Mouse (Mus musculus) CH12.LX (cell line): ENCODE data around the gene Tmc8. TPM values are rescaled to one million over a fixed set of nuclear protein-coding genes. Genes with fewer than 3 reads are reported as not detected.

Experiments used
- DNase-seq: peaks from one replicate; pipeline ENCODE4 v3.0.0-alpha.2; 2013; ENCODE audit errors: extremely low read depth
- H3K27ac ChIP-seq: 2 replicates; pipeline ENCODE4 v1.5.1; 2012; ENCODE audit warnings: low read depth, mild to moderate bottlenecking, control low read depth, moderate library complexity; ENCODE audit not compliant: insufficient read depth
- H3K27me3 ChIP-seq: replicated peaks from 2 replicates; pipeline ENCODE3; 2012; ENCODE audit warnings: inconsistent platforms
- H3K36me3 ChIP-seq, 2 experiments: replicated peaks in 1 of 2; 2 replicates each; pipeline versions ENCODE3 to v1.6.1; 2012; ENCODE audit warnings: inconsistent platforms in 1 of 2, low read length in 1 of 2, mild to moderate bottlenecking in 1 of 2, mixed read lengths in 1 of 2, moderate library complexity in 1 of 2; ENCODE audit not compliant: control insufficient read depth in 1 of 2, insufficient read depth in 1 of 2
- H3K4me1 ChIP-seq, 2 experiments: 2 replicates each; pipeline ENCODE4 v1.6.1; 2012; ENCODE audit warnings: inconsistent platforms in 1 of 2, moderate library complexity in 1 of 2; ENCODE audit not compliant: insufficient read depth in 2 of 2, control insufficient read depth in 1 of 2
- H3K4me2 ChIP-seq: 2 replicates; pipeline ENCODE4 v1.6.1; 2012; ENCODE audit warnings: low read depth, mild to moderate bottlenecking, control low read depth; ENCODE audit not compliant: poor library complexity, insufficient read depth, severe bottlenecking
- H3K4me3 ChIP-seq, 3 experiments: fragments of 150-350 bp in 1 of 3; sonication (generic) in 1 of 3; replicated peaks in 1 of 3; 2 replicates each; pipeline versions ENCODE3 to v1.5.1; 2011 to 2012; ENCODE audit warnings: low read depth in 2 of 3, low read length in 2 of 3, mild to moderate bottlenecking in 2 of 3, moderate library complexity in 2 of 3, control low read depth in 1 of 3, improper control_type of control experiment in 1 of 3, inconsistent platforms in 1 of 3, mixed read lengths in 1 of 3; ENCODE audit not compliant: poor library complexity in 1 of 3
- H3K79me2 ChIP-seq: replicated peaks from 2 replicates; pipeline ENCODE4 v1.6.1; 2012; ENCODE audit warnings: mild to moderate bottlenecking, moderate library complexity; ENCODE audit not compliant: control insufficient read depth, poor library complexity, insufficient read depth, severe bottlenecking; ENCODE audit errors: extremely low read depth
- H3K9ac ChIP-seq: 2 replicates; pipeline ENCODE4 v1.6.1; 2012; ENCODE audit warnings: low read depth, mild to moderate bottlenecking, control low read depth, moderate library complexity; ENCODE audit not compliant: insufficient read depth
- H3K9me3 ChIP-seq: replicated peaks from 2 replicates; pipeline ENCODE3; 2012; ENCODE audit warnings: low read length, inconsistent platforms, mixed read lengths
- BHLHE40 ChIP-seq: IDR thresholded peaks from 2 replicates; pipeline ENCODE4 v1.6.1; 2011; ENCODE audit warnings: mild to moderate bottlenecking, low read depth, low read length, improper control_type of control experiment
- CHD1 ChIP-seq: IDR thresholded peaks from 2 replicates; pipeline ENCODE4 v1.6.1; 2012; ENCODE audit warnings: low read depth, low read length, improper control_type of control experiment, inconsistent platforms
- CHD2 ChIP-seq: IDR thresholded peaks from 2 replicates; pipeline ENCODE4 v1.6.1; 2011; ENCODE audit warnings: low read length, improper control_type of control experiment
- CTCF ChIP-seq, 2 experiments: IDR thresholded peaks in 1 of 2; conservative IDR thresholded peaks in 1 of 2; 2 replicates each; pipeline ENCODE4 v1.5.1; 2011 to 2012; ENCODE audit warnings: low read depth in 2 of 2, low read length in 2 of 2, improper control_type of control experiment in 1 of 2, inconsistent platforms in 1 of 2, mild to moderate bottlenecking in 1 of 2, moderate library complexity in 1 of 2
- EP300 ChIP-seq: IDR thresholded peaks from 2 replicates; pipeline ENCODE4 v1.6.1; 2011; ENCODE audit warnings: low read length, improper control_type of control experiment
- ETS1 ChIP-seq: conservative IDR thresholded peaks from 2 replicates; pipeline ENCODE4 v1.6.1; 2012; ENCODE audit warnings: low read depth, mild to moderate bottlenecking, inconsistent platforms, low read length, improper control_type of control experiment, moderate library complexity
- GABPA ChIP-seq: IDR thresholded peaks from 2 replicates; pipeline ENCODE4 v1.6.1; 2012; ENCODE audit warnings: low read depth, low read length, improper control_type of control experiment, inconsistent platforms; ENCODE audit not compliant: insufficient replicate concordance
- HCFC1 ChIP-seq: IDR thresholded peaks from 2 replicates; pipeline ENCODE4 v1.6.1; 2012; ENCODE audit warnings: low read depth, mild to moderate bottlenecking, inconsistent platforms, low read length, improper control_type of control experiment
- IRF4 ChIP-seq: IDR thresholded peaks from 2 replicates; pipeline ENCODE4 v1.6.1; 2014; ENCODE audit warnings: low read depth, mild to moderate bottlenecking, inconsistent platforms, low read length, improper control_type of control experiment
- JUN ChIP-seq: IDR thresholded peaks from 2 replicates; pipeline ENCODE4 v1.6.1; 2011; ENCODE audit warnings: low read depth, mild to moderate bottlenecking, low read length, improper control_type of control experiment, moderate library complexity; ENCODE audit not compliant: insufficient read depth
- JUND ChIP-seq: conservative IDR thresholded peaks from 2 replicates; pipeline ENCODE4 v1.6.1; 2011; ENCODE audit warnings: low read depth, low read length, improper control_type of control experiment
- KAT2A ChIP-seq: IDR thresholded peaks from 2 replicates; pipeline ENCODE4 v1.6.1; 2012; ENCODE audit warnings: low read length, improper control_type of control experiment, inconsistent platforms; ENCODE audit not compliant: insufficient replicate concordance
- MAFK ChIP-seq: IDR thresholded peaks from 2 replicates; pipeline ENCODE4 v1.6.1; 2011; ENCODE audit warnings: low read length, improper control_type of control experiment; ENCODE audit not compliant: insufficient replicate concordance
- MAZ ChIP-seq: IDR thresholded peaks from 2 replicates; pipeline ENCODE4 v1.6.1; 2012; ENCODE audit warnings: low read depth, mild to moderate bottlenecking, inconsistent platforms, low read length, improper control_type of control experiment, moderate library complexity
- MEF2A ChIP-seq: IDR thresholded peaks from 2 replicates; pipeline ENCODE4 v1.6.1; 2014; ENCODE audit warnings: low read depth, mild to moderate bottlenecking, inconsistent platforms, low read length, improper control_type of control experiment, borderline replicate concordance
- MXI1 ChIP-seq: IDR thresholded peaks from 2 replicates; pipeline ENCODE4 v1.6.1; 2011; ENCODE audit warnings: mild to moderate bottlenecking, low read depth, low read length, improper control_type of control experiment
- MYC ChIP-seq: IDR thresholded peaks from 2 replicates; pipeline ENCODE4 v1.6.1; 2011; ENCODE audit warnings: low read depth, mild to moderate bottlenecking, improper control_type of control experiment, low read length
- NELFE ChIP-seq: IDR thresholded peaks from 2 replicates; pipeline ENCODE4 v1.6.1; 2011; ENCODE audit warnings: low read depth, low read length, improper control_type of control experiment
- NRF1 ChIP-seq: IDR thresholded peaks from 2 replicates; pipeline ENCODE4 v1.6.1; 2014; ENCODE audit warnings: low read depth, mild to moderate bottlenecking, inconsistent platforms, low read length, improper control_type of control experiment, moderate library complexity
- PAX5 ChIP-seq: IDR thresholded peaks from 2 replicates; pipeline ENCODE4 v1.6.1; 2012; ENCODE audit warnings: low read length, inconsistent platforms, mixed read lengths
- POLR2A ChIP-seq: IDR thresholded peaks from 2 replicates; pipeline ENCODE4 v1.6.1; 2011; ENCODE audit warnings: low read depth, mild to moderate bottlenecking, improper control_type of control experiment, low read length
- RAD21 ChIP-seq: IDR thresholded peaks from 2 replicates; pipeline ENCODE4 v1.6.1; 2011; ENCODE audit warnings: low read depth, mild to moderate bottlenecking, low read length, improper control_type of control experiment, moderate library complexity
- SIN3A ChIP-seq: IDR thresholded peaks from 2 replicates; pipeline ENCODE4 v1.6.1; 2012; ENCODE audit warnings: low read length, improper control_type of control experiment, inconsistent platforms
- SMC3 ChIP-seq: IDR thresholded peaks from 2 replicates; pipeline ENCODE4 v1.6.1; 2011; ENCODE audit warnings: low read depth, low read length, improper control_type of control experiment
- UBTF ChIP-seq: IDR thresholded peaks from 2 replicates; pipeline ENCODE4 v1.6.1; 2012; ENCODE audit warnings: low read depth, mild to moderate bottlenecking, inconsistent platforms, low read length, improper control_type of control experiment, moderate library complexity
- USF1 ChIP-seq: IDR thresholded peaks from 2 replicates; pipeline ENCODE4 v1.6.1; 2014; ENCODE audit warnings: low read depth, mild to moderate bottlenecking, inconsistent platforms, low read length, improper control_type of control experiment
- USF2 ChIP-seq: conservative IDR thresholded peaks from 2 replicates; pipeline ENCODE4 v1.6.1; 2011; ENCODE audit warnings: low read depth, low read length, improper control_type of control experiment
- ZC3H11A ChIP-seq: IDR thresholded peaks from 2 replicates; pipeline ENCODE4 v1.6.1; 2012; ENCODE audit warnings: low read depth, mild to moderate bottlenecking, inconsistent platforms, low read length, improper control_type of control experiment
- ZMIZ1 ChIP-seq: IDR thresholded peaks from 2 replicates; pipeline ENCODE4 v1.6.1; 2012; ENCODE audit warnings: low read depth, mild to moderate bottlenecking, inconsistent platforms, low read length, improper control_type of control experiment
- ZNF384 ChIP-seq: IDR thresholded peaks from 2 replicates; pipeline ENCODE4 v1.6.1; 2012; ENCODE audit warnings: low read depth, low read length, improper control_type of control experiment, inconsistent platforms
- dilution Hi-C: fragments of 300-500 bp; cut with MboI; formaldehyde crosslinking; loops from 2 replicates; pipeline ENCODE4 v1.14.3; 2020; ENCODE audit warnings: low sequenced_read_pairs; ENCODE audit not compliant: extremely low pct_unique_long_range_greater_than_20kb, extremely low pct_ligation_motif_present
- in situ Hi-C: fragments of 300-500 bp; cut with MboI; formaldehyde crosslinking; loops from 3 replicates; pipeline ENCODE4 v1.14.3; 2019; ENCODE audit warnings: low sequenced_read_pairs, low pct_ligation_motif_present, low pct_unique_long_range_greater_than_20kb, mixed read lengths
- polyA plus RNA-seq: library from polyadenylated mRNA; unstranded; fragments of >175 nt; gene quantifications from 2 replicates; pipeline ENCODE4 v1.2.1, GENCODE M21; 2012; ENCODE audit warnings: low read depth; ENCODE audit not compliant: insufficient read length
- total RNA-seq, 2 experiments: library from RNA; depleted of rRNA; stranded (reverse); fragments of 300-350 nt in 1 of 2; fragments of >200 nt in 1 of 2; gene quantifications; 2 replicates each; pipeline ENCODE4 v1.2.3; 2012 to 2014

Tmc8 gene
- total and polyA plus RNA-seq, 3 experiments, result 2.2 to 9.8 (median 6.1) TPM

GRCm38 (mm10) chr11:117791441-117791761, 9.5 kb downstream of the Tmc8 start:
- peak overlapping the region; percentile 84; the same call in 1 of the 2 replicates for H3K4me2 ChIP-seq
- dilution Hi-C loops, result no loop called here

GRCm38 (mm10) chr11:117792281-117792888, 10.5 kb downstream of the Tmc8 start:
- peaks cover 0 to 9% of the 10 kb centered on the region in 2 experiments for H3K36me3 ChIP-seq
- DNase-seq, result peak; percentile 100
- peak overlapping the region in 2 of 3 experiments; percentile 36 to 45 for H3K4me3 ChIP-seq
- no peaks in the 10 kb centered on the region for H3K9me3 ChIP-seq
- H3K4me2 ChIP-seq, result peak overlapping the region; percentile 62
- no peaks in the 10 kb centered on the region for H3K27me3 ChIP-seq
- in situ Hi-C loops (loop anchor here (5.0 kb wide), 1 partner anchor 35 kb away; the partner anchor contains the start of genes Afmid and Tk1), dilution Hi-C loops (no loop called here)
- H3K9ac ChIP-seq, result peak overlapping the region; percentile 46
- H3K27ac ChIP-seq, result peak overlapping the region; percentile 86
- H3K4me1 ChIP-seq, result peaks cover 33 to 73% of the 10 kb centered on the region in 2 experiments
- no peaks in the 10 kb centered on the region for H3K79me2 ChIP-seq
- TF ChIP-seq ZMIZ1, result 0 out of 2 replicates have a peak, but pooled peaks have one; percentile 38
- peak; percentile 68 for TF ChIP-seq EP300
- TF ChIP-seq MYC, result 0 out of 2 replicates have a peak, but pooled peaks have one; percentile 55
- TF ChIP-seq SMC3, result no peak
- TF ChIP-seq USF1, result no peak
- peak; percentile 71 for TF ChIP-seq POLR2A
- TF ChIP-seq BHLHE40, result no peak
- TF ChIP-seq NRF1, result 0 out of 2 replicates have a peak, but pooled peaks have one; percentile 27
- TF ChIP-seq CHD2, result no peak
- 0 out of 2 replicates have a peak, but pooled peaks have one; percentile 41 for TF ChIP-seq KAT2A
- no peak for TF ChIP-seq ZC3H11A
- no peak for TF ChIP-seq PAX5
- peak; percentile 70 for TF ChIP-seq MXI1
- TF ChIP-seq HCFC1, result no peak
- TF ChIP-seq JUND, result no peak
- no peak for TF ChIP-seq USF2
- TF ChIP-seq JUN, result no peak
- TF ChIP-seq CTCF (conservative IDR thresholded peaks at IDR 0.05 in 1 of 2, IDR thresholded peaks at IDR 0.05 in 1 of 2; ENCODE audit: low read depth in 2 of 2, low read length in 2 of 2), result peak in 1 of 2 experiments; percentile 31; a peak in 2 of 4 replicates
- peak; percentile 98 for TF ChIP-seq UBTF
- no peak for TF ChIP-seq ZNF384
- TF ChIP-seq SIN3A, result peak; percentile 91
- peak; percentile 64 for TF ChIP-seq NELFE
- TF ChIP-seq MEF2A, result peak; percentile 59
- TF ChIP-seq MAZ, result peak; percentile 88; the same call in 1 of the 2 replicates
- TF ChIP-seq ETS1, result peak; percentile 12; the same call in 1 of the 2 replicates
- no peak for TF ChIP-seq GABPA
- TF ChIP-seq CHD1, result no peak
- no peak for TF ChIP-seq MAFK
- no peak for TF ChIP-seq RAD21
- TF ChIP-seq IRF4, result peak; percentile 83

More at GRCm38 (mm10) chr11:117791441-117791761, 9.5 kb downstream of the Tmc8 start:
- H3K9me3 ChIP-seq, result no peaks in the 10 kb centered on the region
- H3K36me3 ChIP-seq, result peaks cover 0 to 18% of the 10 kb centered on the region in 2 experiments
- in situ Hi-C loops, result loop anchor here (5.0 kb wide), 1 partner anchor 36 kb away; the partner anchor contains the start of genes Afmid and Tk1
- H3K9ac ChIP-seq, result no peak overlapping the region; the same call in 1 of the 2 replicates
- no peak for DNase-seq
- H3K79me2 ChIP-seq, result no peaks in the 10 kb centered on the region
- no peak for TF ChIP-seq JUN
- TF ChIP-seq BHLHE40, result no peak
- 0 out of 2 replicates have a peak, but pooled peaks have one; percentile 10 for TF ChIP-seq UBTF
- TF ChIP-seq, all 38 proteins: peak for 1
- no peaks in the 10 kb centered on the region for H3K27me3 ChIP-seq
- peak overlapping the region; percentile 61 for H3K27ac ChIP-seq
- H3K4me1 ChIP-seq, result peaks cover 26 to 68% of the 10 kb centered on the region in 2 experiments
- H3K4me3 ChIP-seq, result peak overlapping the region in 1 of 3 experiments; percentile 45
